Mouse (Mus musculus) kidney, adult 2 months (tissue): ENCODE results near the gene Ttll6.

ENCODE experiments used
- CTCF ChIP-seq: fragments of 200-500 bp; conservative IDR thresholded peaks from 2 replicates; pipeline ENCODE4 v1.5.1; 2011; ENCODE audit warnings: low read depth, mild to moderate bottlenecking, control low read depth, low read length, moderate library complexity, mixed read lengths; ENCODE audit not compliant: insufficient read depth, insufficient read length
- POLR2A ChIP-seq: fragments of 200-500 bp; IDR thresholded peaks from one replicate; pipeline ENCODE4 v1.6.1; 2011; ENCODE audit warnings: low read depth, low read length, control low read depth

DNA sequence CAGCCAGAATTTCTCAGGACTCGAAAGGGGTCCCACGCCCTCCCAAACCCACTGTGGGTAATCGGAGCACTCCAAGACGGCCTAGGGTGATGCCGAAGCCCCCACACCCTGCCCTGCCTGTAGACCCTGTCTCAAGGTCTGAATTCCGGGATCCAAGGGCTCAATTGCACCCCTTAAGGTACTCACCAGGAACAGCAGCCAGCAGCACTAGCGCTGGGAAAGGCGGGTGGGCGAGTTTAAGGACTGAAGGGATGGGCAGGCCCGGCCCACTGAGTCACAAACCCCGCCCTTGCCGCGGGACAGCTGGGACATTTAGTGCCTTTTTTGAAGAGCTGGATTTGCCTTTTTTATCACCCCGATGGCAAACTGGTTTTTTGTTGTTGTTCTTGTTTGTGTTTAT lies 21.8 kb upstream of the Ttll6 start, which contains the start of gene Calcoco2:
- TF ChIP-seq CTCF (no peak), POLR2A (no peak)
